Mouse (Mus musculus): Measurements from ENCODE around the gene Pde8a.
A peak's percentile ranks its signal among the peaks of the same experiment; 100 is the strongest.

Pde8a gene

DNA sequence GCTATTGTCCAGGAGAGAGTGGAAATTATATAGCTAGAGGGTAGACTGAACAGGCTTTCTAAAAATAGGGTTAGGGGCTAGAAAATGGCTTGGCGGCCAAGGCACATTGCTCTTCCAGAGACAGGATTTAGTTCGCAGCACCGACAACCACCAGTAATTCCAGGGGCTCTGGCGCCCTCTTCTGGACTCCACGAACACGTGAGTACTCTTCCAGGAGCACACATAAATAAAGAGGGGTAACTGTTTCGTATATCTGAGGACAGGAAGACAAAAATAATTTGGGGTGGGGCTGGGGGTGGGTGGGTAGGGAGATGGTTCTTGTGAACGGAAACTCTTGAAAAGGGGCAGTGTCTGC lies 123.0 kb downstream of the Pde8a start:
- DNase-seq (ENCODE audit: low read depth, low spot score): peak; percentile 66

DNA sequence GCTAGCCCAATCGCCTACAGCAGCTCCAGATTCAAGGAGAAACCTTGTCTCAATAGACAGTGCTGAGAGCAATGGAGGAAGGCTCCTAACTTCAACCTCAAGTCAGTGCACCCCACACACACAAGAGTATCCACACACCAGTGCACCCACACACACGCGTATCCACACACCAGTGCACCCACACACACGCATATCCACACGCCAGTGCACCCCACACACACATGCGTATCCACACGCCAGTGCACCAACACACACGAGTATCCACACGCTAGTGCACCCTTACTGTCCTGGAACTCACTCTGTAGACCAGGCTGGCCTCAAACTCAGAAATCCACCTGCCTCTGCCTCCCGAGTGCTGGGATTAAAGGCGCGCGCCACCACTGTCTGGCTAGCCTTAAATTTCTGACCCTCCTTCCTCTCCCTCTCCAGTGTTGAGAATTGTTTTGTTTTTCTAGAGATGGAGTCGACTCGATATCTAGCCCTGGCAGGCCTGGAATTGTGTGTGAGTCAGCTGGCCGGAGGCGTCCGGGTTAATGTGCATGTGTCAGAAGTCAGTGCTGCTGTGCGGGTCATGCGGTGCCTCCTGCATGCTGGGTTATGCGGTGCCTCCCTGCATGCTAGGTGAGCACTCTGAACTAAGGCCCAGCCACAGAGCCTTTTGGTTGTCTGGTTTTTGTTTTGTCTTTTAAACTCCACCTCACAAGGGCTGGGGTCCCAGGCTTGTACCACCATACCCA lies 124.6 kb downstream of the Pde8a start:
- no peak for DNase-seq (ENCODE audit: low read depth, low spot score)

DNA sequence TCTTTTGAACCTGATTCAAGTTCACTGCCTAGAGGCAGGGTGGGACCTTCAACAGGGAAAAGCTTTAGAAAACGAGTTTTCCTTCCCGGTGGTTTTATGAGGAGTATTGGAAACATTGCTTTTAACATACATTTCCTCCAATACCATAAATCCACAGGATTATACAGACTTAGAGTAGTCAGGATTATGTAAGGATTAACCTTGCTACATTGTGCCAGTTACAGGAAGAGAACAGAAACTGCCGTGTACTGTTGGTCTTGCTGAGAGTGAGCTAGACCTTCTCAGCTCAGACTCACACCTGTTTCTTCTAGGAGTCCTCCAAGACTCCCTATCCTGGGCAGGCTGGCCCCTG lies 125.1 kb downstream of the Pde8a start:
- no peak for DNase-seq (ENCODE audit: low read depth, low spot score)

DNA sequence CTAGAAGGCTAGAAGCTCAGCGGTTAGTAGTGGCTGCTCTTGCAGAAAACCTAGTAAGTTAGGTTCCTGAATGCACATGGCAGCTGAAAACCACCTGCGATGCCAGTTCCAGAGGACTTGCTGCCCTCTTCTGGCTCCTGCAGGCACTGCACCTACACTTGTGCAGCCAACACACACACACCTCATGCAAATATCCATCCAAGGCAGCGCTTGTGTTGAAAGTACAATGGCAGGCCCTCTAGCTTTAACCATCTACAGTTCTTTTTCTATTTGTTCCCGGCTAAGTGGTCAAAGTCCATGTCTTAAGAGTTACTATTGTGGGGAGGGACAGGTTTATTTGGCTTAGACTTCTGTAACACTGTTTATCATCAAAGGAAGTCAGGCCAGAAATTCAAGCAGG lies 126.4 kb downstream of the Pde8a start:
- DNase-seq (ENCODE audit: low read depth, low spot score): peak; percentile 51

DNA sequence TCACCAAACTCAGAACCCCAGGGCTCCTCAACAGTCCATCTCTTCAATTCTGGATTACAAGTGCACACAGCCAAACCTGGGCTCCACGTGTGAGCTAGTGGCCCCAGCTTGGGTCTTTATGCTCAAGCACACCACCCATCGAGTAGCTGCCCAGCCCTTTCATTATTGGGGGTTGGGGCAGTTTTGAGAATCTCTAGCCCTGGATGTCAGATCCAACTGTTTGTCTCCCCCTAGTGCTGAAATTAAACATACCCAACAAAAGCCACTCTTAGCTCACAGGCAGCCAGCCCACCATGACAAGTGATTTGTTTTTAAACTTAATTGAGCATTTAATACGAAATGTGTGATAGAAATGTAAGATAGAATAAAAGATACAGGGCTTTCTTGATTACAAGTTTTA lies 128.2 kb downstream of the Pde8a start:
- no peak for DNase-seq (ENCODE audit: low read depth, low spot score)

DNA sequence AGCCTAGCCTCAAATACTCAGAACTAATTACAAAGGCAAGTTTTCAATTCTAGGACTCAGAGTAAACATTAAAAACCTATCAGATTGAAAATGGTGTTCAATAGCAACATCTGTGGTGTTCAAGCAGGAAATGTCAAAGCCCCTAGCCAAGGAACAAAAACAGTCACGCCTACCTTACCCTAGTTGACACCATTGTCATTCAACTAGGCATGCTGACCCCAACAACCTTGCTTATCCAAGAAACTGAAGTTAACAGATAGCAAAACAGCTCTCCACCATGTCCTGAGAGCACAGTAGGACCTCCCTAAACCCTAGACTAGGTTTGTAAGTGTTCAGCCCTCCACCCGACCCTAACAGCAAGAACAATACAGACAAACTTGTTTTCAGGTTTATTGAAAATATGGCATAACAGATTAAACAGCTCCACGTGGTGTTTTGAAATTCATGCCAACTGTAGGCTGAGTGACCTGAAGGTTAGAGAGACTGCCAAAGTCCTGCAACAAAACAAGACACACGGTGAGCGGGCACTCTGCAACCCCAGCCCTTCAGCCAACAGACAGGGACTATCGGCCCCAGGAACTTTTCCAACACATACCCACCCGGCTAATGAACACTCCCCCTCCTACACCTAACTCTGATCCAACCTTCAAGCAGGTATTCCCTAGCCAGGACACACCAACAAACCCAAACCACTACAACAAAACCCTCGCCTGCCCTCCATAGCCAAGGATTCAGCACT lies 129.1 kb downstream of the Pde8a start:
- DNase-seq (ENCODE audit: low read depth, low spot score): no peak

DNA sequence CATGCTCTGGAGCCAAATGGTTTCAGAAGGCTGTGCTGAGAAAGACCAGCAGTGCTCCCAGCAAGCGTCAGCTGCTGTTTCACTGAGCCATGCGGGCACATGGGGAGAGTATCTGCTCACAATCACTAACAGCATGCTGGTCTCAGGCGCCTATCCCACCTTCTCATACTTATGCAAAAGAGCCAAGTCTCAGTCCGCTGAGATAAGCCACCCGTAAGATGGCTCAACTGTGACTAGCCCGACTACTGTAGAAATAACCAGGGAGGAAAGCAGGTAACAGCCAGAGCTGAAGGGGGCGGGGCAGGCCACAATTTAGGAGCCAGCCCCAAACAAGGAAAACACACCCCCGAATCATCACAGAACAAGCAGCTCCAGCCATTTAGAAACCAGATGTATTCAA lies 129.9 kb downstream of the Pde8a start:
- no peak for DNase-seq (ENCODE audit: low read depth, low spot score)

DNA sequence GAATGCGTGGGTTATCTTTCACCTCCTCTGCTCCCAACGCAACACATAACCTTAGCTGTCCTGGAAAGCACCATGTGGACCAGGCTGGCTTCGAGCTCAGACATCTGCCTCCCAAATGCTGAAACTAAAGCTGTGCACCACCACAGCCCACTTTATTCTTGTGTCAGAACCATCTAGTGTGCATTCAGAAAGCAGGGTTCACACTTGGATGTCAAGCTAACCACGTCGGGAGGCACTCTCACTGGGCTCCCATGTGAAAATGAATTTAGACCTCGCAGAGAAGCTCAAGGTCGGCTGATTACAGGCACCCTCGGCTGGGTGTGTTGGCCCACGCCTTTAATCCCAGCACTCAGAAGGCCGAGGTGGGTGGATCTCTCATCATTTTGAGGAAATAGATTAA lies 130.4 kb downstream of the Pde8a start:
- no peak for DNase-seq (ENCODE audit: low read depth, low spot score)

DNA sequence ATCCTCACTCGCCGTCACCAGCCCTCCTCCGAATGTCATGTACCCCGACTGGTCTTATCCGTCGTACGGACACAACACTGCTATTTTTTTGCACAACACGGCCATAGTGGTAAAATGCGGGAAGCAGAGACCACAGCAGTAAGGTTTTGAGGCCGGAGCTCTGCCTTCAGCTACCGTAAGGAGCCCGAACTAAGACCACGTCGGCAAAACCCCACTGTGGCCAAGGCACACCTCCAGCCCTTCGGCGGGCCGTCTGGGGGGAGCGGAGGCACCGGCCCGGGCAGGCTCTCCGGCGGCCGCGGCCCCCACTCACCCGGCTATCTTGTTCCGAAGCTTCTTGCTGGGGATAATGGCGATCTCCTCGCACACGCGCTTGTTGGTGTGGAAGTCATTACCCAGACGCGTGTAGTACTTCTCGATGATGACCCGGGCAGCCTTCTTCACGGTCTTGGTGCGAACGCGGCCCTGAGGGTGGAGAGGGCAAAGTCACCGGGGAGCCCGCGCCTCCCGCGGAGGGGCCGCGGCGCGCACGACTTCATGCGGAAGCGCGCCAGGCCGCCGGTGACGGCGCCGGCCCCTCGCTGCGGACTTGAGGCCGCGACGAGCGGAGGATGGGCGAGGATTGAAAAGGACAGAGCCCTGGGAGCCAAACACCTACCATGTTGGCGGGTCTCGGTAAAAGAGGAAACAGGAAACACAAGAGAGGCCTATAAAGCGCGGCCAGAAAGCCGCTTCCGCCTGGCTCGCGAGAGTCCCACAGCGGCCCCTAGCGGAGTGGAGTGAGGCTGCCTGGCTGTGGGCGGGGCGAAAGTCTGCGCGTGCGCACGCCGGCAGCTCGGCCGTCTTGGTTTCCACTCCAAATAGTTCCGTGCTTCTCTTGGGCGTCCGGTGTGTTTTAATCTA lies 131.4 kb downstream of the Pde8a start, which contains the start of gene Rps17:
Rps17 (minus strand) TSS at position 711 of the 903 bp plus-strand sequence.
- peak; percentile 92 for DNase-seq (ENCODE audit: low read depth, low spot score)

DNA sequence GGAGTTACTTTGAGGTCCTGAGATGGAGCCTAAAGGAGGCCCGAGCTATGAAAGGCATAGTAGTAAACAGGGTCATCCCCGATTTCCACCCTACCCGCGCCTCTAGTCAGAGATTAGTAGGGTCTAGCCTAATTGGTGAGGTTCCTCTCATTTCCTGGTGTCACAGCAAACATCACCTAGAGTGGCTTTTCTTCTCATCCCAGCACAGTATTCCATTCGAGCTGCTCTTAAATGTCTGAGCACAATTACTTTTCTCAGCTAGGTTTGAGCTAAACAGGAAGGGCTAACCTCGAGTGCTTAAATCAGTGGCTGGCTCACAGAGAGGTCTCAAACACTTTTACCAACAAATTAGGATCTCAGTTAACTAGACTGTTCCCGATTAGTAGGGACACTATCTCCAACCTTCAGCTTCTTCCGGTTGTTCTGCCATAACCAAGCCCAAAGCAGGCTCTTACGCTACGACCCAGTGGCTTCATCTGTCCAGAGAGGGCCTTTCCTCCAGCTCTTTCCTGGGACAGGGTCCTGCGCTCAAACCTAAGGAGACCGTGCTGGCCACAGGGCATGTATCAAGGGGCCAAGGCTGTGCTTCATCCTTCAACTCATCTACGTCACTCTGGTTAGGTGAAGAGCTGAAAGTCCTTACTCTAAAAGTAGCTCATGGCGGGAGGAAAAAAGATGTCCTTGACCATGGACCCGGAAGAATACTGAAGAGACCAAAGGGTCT lies 132.2 kb downstream of the Pde8a start:
- DNase-seq (ENCODE audit: low read depth, low spot score): no peak

DNA sequence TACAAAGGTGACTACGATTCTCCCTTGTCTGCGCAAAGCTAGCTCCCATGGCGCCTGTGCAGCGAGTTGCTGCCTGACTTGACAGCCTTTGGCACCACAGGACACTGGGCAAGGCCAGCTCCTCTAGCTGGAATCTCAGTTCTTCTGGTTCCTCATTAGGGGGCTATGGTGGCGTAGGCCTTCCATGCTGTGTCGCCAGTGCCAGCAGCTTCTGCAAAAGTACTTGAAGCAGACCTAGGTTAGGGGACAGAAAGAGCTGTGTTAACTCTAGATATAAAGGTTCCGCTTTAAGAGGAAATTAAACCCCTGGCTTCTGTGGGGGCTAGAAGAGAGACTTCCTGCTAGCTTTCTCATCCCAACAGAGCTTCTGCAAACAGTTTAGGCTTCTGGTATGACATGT lies 134.8 kb downstream of the Pde8a start:
- DNase-seq (ENCODE audit: low read depth, low spot score): no peak

DNA sequence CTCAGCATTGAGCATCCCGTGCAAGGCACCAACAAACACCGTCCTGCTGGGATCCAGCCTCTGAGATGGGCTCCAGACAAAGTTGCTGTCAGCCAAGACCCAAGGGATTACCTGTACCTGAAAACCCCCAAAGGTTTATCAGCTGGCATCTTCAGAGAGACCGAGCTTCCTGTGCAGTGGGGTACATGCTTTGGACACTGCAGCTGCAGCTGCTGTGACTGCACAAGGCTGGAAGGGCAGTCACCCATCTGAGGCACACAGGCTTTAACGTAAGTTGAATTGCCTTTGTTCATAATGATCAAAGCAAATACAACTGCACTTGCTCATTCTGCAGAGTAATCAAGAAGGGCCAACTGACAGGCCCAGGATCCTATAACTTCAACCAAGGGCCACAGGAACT lies 138.4 kb downstream of the Pde8a start:
- no peak for DNase-seq (ENCODE audit: low read depth, low spot score)

DNA sequence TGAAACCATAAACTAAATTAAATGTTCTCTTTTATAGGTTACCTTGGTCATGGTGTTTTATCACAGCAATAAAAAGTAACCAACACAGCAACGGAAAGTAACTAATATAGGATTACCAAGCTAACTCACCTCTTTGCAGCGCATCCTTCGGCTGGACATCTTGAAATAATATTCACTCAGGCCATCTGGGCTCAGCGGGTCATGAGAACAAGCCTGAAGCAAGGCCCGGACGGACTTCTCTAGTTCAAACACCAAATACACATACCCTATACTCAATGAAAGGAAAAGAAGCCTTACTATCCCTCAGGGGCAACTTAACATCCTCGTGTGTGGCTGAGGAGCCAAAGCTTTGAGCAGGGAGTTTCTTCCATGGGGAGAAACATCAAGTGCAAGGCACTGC lies 142.3 kb downstream of the Pde8a start:
- no peak for DNase-seq (ENCODE audit: low read depth, low spot score)

DNA sequence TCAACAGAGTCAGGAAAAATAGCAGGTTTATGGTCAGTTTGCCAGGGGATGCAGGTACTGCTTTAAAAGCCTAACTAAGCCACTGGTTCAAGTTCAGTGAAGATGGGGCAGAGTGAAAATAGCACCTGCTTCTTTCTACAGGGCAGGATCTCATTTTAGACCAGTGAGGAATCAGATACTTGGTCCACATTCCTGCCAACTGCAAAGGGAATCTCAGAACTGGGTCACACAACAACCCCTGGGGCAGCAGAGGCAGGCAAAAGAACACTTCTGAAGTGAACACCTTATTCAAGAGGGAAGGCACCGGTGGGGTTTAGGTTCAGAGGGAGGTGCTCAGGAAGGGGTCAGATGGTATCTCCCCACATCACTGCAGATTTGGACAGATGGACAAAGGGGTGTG lies 143.0 kb downstream of the Pde8a start:
- no peak for DNase-seq (ENCODE audit: low read depth, low spot score)

DNA sequence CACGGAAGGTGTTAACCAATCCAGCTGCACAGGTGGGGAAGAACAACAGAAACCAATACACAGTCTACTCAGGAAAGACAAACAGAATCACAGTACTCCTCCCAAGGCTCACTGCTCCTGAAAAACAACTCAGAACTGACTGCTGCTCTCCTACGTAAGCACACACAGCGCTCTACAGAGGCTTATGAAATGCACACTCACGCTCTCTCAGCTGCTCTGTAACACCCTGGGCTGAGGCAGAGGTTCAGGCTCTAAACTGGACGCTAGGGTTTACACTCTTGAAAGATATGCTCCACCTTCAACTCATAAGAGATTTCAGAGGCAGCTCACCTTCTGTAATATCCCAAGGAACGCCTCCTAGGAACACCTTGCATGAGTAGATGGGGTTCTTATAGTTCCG lies 143.6 kb downstream of the Pde8a start:
- no peak for DNase-seq (ENCODE audit: low read depth, low spot score)

DNA sequence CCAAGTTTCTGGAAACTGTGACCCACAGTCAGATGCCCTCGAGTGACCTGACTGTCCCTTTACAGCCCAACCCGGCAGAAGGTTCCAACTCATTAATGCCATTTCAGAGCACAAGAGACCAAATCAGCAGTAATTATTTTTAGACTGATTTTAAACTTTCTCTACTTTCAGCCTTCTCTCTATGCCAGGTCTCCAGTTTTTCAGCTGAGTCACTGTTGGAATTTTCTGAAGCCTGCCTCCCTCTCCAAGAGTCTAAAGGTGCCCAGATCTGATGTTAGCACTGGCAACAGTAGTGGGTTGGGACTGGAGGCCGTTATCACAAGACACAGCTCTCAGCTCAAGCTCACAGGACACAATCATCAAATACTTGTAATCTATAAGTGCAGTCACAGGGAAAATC lies 154.6 kb downstream of the Pde8a start:
- DNase-seq (ENCODE audit: low read depth, low spot score): no peak

DNA sequence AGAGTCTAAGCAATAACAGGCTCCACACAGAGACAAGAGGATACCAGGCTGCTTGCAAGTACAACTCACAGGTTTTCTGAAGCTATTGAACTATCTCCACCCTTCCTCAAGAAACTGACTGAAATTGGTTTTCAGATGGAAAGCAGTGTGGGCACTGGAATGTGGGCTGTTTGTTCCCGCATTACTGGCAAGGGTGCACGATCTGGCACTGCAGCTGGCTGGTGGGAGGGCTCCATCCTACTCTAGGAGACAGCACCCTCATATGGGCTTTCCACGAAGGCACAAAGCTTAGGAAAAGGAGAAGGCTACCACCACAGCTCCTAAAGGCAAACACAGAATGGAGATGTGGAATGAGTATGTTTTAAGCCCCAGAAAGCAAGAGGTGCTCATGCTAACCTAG lies 156.3 kb downstream of the Pde8a start:
- DNase-seq (ENCODE audit: low read depth, low spot score): no peak

DNA sequence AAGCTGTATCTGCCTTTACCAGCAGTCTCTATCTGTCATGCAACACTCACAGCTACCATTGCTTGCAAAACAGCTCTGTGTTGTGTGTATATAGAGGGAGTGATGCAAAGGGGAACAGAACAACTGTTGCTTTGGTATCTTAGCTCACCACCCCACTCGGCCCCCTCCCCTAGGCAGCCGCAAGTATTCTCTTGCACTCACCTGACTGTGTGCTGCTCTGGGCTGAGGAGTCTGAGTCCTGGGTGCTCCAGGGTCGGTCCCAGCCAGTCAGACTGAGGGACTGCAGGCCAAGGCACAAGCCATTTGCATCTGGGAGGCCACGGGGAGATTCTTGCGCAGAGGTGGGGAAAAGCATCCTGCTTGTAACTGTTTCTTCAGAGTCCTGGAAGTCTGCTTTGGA lies 158.4 kb downstream of the Pde8a start:
- DNase-seq (ENCODE audit: low read depth, low spot score): no peak

DNA sequence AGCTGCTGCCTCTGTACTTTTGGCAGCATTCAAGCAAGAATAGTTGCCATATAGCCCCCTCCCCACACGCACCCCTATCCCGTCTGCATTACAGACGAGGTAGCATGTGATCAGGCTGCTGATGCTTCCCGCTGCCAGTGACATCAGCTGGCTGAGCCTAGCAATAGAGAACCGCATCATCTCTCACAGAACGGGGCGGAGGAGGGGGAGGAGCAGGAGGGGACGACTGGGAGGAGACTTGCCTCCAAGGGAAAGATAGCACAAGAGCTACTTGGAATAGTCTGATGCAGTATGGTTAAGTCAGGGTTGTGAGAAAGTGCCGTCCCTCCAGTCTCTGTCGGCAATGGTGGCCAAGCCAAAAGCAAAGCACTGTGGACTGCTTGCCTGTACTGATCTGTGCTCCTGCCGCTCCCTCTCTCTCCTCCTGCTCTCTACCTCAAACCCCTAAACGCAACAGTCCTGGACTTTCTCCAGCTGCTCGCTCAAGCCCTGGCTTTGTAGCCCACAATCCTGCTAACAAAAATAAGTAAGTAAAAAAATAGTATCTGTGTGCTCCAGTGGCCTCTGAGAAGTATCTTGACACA lies 159.0 kb downstream of the Pde8a start:
- peak; percentile 34 for DNase-seq (ENCODE audit: low read depth, low spot score)

DNA sequence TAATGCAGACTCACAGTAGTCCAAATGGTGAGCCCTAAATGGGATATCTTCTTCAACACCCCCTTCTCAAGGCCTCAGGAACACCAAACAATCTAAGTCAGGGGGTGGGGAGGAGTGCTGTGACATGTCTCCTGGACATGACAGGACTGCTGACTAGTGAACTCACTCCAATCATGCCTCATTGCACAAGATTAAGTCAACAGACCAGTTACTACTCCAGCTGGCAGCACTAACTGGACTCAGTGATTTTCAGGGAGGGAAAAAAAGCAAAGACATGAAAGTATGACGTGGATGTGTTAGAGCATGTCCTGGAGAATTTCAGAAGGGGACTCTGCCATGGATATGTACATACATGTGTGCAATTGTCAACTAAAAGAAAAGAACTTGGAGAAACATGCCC lies 166.0 kb downstream of the Pde8a start:
- DNase-seq (ENCODE audit: low read depth, low spot score): no peak

Measured in retina, postnatal 7 days (tissue).